Mouse (Mus musculus) CH12.LX (cell line): Measurements from ENCODE around the gene C1ql1.

Experiments used
- BHLHE40 ChIP-seq: IDR thresholded peaks from 2 replicates; pipeline ENCODE4 v1.6.1; 2011; ENCODE audit warnings: mild to moderate bottlenecking, low read depth, low read length, improper control_type of control experiment
- CTCF ChIP-seq, 2 experiments: IDR thresholded peaks in 1 of 2; conservative IDR thresholded peaks in 1 of 2; 2 replicates each; pipeline ENCODE4 v1.5.1; 2011 to 2012; ENCODE audit warnings: low read depth in 2 of 2, low read length in 2 of 2, improper control_type of control experiment in 1 of 2, inconsistent platforms in 1 of 2, mild to moderate bottlenecking in 1 of 2, moderate library complexity in 1 of 2
- ELF1 ChIP-seq: IDR thresholded peaks from 2 replicates; pipeline ENCODE4 v1.6.1; 2014; ENCODE audit warnings: low read depth, mild to moderate bottlenecking, inconsistent platforms, low read length, improper control_type of control experiment
- EP300 ChIP-seq: IDR thresholded peaks from 2 replicates; pipeline ENCODE4 v1.6.1; 2011; ENCODE audit warnings: low read length, improper control_type of control experiment
- ETS1 ChIP-seq: conservative IDR thresholded peaks from 2 replicates; pipeline ENCODE4 v1.6.1; 2012; ENCODE audit warnings: low read depth, mild to moderate bottlenecking, inconsistent platforms, low read length, improper control_type of control experiment, moderate library complexity
- MEF2A ChIP-seq: IDR thresholded peaks from 2 replicates; pipeline ENCODE4 v1.6.1; 2014; ENCODE audit warnings: low read depth, mild to moderate bottlenecking, inconsistent platforms, low read length, improper control_type of control experiment, borderline replicate concordance
- POLR2A ChIP-seq: IDR thresholded peaks from 2 replicates; pipeline ENCODE4 v1.6.1; 2011; ENCODE audit warnings: low read depth, mild to moderate bottlenecking, improper control_type of control experiment, low read length
- USF1 ChIP-seq: IDR thresholded peaks from 2 replicates; pipeline ENCODE4 v1.6.1; 2014; ENCODE audit warnings: low read depth, mild to moderate bottlenecking, inconsistent platforms, low read length, improper control_type of control experiment
- USF2 ChIP-seq: conservative IDR thresholded peaks from 2 replicates; pipeline ENCODE4 v1.6.1; 2011; ENCODE audit warnings: low read depth, low read length, improper control_type of control experiment
- ZMIZ1 ChIP-seq: IDR thresholded peaks from 2 replicates; pipeline ENCODE4 v1.6.1; 2012; ENCODE audit warnings: low read depth, mild to moderate bottlenecking, inconsistent platforms, low read length, improper control_type of control experiment

- TF ChIP-seq BHLHE40 (peak; percentile 94), MEF2A (peak; percentile 96), POLR2A (peak; percentile 35; the same call in 1 of the 2 replicates), EP300 (peak; percentile 95), ZMIZ1 (no peak), ETS1 (peak; percentile 90), USF2 (no peak), USF1 (no peak), CTCF (conservative IDR thresholded peaks at IDR 0.05 in 1 of 2, IDR thresholded peaks at IDR 0.05 in 1 of 2; ENCODE audit: low read depth in 2 of 2, low read length in 2 of 2) (no peak), ELF1 (peak; percentile 52)
Observed at GRCm38 (mm10) chr11:102930672-102931071, 15.8 kb downstream of the C1ql1 start.
